Mouse (Mus musculus) urinary bladder, adult 18-20 months (tissue): ENCODE data around the gene Lsm14a.

Experiments used
- DNase-seq, 2 experiments: peaks; one replicate each; pipeline ENCODE4 v3.0.0; 2022; ENCODE audit warnings: low spot score in 2 of 2, mixed read lengths in 2 of 2

Lsm14a gene

DNA sequence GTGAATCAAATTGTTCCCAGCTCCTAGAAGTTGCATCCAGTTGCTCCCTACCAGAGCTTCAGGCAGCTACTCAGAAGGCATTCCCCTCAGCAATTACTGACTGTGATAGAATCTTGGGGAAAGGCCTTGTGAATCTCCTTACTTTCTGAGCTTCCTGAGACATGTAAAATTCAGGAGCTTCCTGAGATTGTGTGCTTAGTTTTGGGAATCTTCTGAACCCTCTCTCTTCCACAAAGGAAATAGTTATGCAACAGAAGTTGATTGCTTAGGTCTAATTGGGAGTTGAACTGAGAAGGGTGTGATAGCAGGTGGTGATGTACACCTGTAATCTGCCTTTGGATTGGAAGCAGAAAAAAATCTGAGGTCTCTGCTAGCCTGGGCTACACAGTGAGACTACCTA is at the start of gene Lsm14a:
TSS of gene Lsm14a (minus strand) at position 101 of the 400 bp plus-strand sequence.
- DNase-seq, result no peak

DNA sequence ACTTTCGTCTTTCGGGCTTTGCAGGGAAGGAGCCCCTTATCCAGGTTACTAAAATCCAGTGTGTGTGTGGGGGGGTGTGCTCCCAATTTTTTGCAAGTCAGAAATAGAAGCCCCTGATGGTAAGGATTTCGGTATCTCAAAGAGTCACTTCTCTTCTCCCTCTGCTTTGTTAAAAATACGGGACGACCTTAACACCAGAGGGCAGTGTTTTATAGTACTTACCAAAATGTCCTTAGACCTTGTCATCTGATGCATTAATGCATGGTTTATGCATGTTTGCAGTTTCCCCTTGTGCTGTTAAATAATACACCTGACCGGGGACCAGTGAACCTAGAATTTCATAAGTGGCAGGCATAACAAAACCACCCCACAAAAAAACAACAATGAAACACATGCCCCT is 45.8 kb upstream of the Lsm14a start:
- DNase-seq, result no peak

DNA sequence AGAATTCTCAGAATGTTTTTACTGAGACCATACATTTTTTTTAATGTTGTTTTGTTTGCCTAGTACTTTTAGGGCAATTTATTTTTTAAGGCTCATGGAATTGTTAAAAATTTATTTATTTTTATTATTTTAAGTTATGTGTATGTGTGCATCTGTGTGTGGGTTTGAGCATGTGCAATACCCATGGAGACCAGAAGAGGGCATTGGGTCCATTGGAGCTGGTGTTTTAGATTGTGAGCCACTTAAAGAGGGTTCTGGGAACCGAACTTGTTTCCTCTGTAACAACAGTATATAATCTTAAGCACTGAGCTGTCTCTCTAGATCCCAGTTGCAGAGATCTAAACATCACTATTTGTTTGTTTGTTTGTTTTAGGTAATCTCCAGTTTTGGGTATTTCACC is 40.5 kb upstream of the Lsm14a start:
- no peak for DNase-seq

DNA sequence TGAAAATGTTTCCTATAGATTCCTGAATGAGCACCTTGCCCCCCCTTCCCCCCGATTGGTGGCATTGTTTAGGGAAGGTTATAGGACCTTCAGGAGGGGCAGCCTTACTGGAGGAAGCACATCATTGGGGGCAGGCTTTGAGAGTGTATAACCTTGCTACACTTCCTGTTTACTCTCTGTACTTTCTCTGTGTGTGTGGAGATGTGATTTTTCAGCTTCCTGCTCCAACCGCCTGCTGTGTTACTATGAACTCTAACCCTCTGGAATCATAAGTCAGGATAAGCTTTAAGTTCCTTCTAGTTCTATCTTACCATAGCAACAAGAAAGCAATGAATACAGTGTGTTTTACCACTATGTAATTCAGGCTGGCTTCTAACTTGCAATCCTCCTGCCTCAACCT is 28.1 kb upstream of the Lsm14a start:
- no peak for DNase-seq

DNA sequence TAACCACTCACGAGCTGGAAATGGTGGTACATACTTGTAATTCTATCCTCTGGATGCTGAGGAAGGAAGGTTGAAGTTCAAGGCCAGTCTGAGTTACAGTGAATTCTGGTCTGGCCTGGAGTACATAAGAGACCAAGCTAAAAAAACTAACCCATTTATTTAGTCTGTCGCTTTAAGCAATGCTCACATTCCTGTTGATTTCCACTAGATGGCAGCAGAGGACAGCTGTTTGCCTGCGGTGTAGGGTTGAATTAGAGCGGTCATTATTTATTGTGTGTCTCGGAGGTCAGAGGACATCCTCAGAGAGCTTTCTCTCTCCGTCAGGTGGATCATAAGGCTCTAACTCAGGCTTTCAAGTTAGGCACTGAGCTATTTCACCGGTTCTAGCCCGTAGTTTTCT is 14.4 kb upstream of the Lsm14a start:
- DNase-seq, result peak in 1 of 2 experiments; percentile 26

DNA sequence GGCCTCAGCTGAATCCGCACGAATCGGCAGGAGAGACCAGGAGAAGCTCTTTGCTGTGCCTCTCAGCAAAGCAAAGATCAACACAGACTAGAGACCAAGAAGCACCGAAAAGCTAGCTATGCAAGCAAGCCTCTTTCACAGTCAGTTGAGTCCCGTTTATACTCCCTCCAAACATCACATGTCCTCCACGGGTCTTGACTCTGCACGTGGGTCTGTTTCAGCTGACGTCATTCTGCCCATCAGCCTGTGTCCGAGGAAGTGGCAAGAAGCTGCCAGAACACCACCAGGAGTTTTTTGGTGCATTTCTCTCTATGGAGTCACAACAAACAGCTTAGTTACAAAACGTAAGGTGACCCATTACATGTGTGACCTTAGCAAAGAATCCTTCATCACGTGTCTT is 10.8 kb upstream of the Lsm14a start:
- DNase-seq, result no peak

DNA sequence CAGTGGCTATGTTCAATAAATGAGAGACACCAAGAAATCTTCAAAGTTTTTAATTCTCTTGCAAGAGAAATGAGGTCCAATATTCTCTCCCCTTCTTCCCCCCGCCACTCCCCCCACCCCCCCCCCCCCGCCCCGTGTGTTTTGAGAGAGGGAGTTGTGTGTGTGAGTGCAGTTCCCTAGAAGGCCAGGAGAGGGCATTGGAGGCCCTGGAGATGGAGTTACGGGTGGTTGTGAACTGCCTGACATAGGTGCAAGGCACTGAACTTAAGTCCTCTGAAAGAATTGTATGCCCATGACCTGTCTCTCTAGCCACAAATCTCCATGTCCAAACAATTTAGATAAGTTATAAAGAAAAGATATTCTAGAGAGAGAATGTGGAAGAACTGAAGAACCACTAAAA is 7.0 kb upstream of the Lsm14a start:
- DNase-seq, result no peak

DNA sequence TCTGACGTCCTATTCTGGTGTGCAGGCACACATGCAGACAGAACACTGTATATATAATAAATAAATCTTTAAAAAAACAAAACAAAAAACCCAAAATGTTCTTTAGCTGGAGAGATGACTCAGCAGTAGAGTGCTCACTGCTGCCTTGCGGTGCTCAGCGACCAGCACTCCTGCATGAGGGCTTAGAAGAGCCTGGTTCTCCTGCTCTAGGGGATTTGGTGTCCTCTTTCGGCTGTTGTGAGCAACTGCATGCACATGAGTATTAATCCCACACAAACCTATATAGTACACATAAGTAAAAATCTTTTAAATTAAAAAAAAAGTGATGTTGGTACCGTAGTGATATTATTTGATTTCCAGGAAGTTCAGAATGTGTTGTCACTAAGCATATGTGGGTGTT is 5.7 kb upstream of the Lsm14a start:
- DNase-seq, result no peak

DNA sequence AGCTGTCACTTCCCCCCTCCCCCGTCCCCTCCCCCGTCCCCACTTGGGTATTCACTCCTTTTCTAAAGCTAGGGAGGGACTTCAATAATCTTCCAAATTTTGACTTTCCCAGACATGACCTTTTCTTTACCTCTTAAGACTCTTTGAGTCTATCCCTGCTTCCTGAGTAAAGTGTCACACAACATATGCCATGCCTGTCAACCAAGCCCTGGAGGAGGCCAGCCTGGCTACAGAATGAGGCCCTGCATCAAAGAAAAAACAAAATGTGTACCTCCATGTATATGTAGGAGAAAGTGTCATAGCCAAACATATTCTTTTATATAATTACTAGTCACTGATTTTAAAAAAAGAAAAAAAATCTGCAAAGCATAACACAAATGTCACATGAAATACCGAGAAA is 3.7 kb upstream of the Lsm14a start:
- no peak for DNase-seq

DNA sequence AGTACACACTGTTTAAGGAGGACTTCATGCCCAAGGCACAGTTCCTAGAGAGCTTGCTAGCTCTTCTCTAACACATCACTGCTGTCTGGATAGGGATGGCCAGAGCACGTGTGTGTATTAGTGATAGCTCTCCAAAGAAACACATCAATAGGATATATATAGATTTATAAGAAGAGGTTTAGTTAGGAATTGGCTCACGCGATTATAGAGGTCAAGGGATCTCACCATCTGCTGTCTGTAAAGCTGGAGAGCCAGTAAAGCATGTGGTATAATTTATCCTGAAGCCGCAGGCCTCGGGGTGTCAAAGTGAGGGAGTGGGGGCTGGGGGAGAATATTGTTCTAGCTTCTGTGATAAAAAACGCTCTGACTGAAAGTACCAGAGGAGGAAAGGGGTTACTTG is 2.6 kb upstream of the Lsm14a start:
- no peak for DNase-seq

DNA sequence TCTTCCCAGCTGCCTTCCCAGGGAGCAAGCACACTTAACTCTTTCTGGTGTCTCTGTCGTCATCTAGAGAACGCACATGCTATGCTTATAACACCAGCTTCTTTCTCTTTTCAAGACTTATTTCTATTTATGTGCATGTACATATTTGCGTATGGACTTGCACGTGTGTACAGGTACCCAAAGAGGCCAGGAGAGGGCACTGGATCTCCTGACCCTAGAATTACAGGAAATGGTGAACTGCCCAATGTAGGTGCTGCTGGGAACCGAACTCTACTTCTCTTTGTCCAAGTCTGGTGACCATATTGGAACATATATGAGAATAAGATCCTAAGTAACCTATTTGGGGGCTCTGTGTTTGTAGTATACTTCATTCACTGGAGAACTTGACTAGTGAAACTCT is 1.5 kb upstream of the Lsm14a start:
- no peak for DNase-seq

DNA sequence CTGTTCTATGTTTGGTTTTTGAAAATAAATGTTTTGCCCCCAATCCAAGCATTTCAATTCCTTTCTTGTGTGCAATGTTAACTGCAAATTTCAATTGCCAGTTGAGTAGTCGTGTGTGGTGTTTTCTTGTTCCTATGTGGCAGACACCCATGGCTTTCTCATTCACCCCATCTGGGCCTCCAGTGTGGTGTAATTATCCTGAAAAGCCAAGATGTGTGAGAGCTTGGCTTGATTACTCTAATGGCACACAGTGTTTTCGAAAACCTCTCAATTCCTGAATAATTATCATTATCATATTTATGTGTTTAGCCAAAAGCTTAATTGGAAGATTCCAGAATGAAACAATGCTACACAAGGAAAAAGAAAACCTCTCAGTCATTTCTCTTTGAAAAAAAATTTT is 976 bp upstream of the Lsm14a start:
- DNase-seq, result no peak

DNA sequence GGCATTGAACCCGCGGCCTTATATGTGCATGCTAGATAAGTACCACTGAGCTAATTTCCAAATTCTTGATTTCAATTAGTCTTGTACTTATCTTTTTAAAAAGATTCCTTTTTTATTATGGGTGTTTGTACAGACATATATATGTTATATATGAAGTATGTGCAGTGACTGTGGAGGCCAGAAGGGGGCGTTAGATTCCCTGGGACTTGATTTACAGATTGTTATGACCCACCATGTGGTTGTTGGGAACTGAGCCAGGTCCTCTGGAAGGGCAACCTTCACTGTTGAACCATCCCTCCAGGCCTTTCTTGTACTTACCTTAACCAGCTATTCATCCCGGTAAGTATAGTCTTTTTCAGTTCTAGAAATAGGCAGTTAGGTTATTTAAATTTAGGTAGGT is 780 bp downstream of the Lsm14a start:
- DNase-seq, result no peak

DNA sequence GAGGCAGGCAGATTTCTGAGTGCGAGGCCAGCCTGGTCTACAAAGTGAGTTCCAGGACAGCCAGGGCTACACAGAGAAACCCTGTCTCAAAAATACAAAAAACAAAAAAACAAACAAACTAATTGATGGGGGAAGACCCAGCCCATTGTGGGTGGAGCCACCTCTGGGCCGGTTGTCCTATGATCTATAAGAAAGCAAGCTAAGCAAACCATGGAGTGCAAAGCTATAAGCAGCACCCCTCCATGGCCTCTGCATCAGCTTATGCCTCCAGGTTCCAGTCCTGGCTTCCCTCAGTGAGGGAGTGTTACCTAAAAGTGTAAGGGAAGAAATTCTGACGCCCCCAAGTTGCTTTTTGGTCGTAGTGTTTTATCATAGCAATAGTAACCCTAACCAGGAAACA is 1.4 kb downstream of the Lsm14a start:
- DNase-seq, result no peak

DNA sequence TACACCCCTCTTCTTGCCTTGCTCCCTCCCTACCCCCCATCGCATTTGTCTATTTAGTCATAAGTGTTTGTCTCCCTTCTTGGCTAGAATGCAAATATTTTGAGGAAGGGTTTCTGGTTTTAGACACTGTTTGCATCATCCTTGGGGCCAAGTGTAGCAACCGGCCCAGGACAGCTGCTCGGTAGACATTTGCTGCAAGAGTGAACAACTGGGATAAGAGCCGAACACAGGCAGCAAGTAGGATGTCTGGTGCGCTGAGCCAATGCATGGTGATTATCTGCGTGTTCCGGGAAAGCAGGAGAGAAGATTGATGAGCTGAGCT is 2.3 kb downstream of the Lsm14a start:
- DNase-seq, result no peak

DNA sequence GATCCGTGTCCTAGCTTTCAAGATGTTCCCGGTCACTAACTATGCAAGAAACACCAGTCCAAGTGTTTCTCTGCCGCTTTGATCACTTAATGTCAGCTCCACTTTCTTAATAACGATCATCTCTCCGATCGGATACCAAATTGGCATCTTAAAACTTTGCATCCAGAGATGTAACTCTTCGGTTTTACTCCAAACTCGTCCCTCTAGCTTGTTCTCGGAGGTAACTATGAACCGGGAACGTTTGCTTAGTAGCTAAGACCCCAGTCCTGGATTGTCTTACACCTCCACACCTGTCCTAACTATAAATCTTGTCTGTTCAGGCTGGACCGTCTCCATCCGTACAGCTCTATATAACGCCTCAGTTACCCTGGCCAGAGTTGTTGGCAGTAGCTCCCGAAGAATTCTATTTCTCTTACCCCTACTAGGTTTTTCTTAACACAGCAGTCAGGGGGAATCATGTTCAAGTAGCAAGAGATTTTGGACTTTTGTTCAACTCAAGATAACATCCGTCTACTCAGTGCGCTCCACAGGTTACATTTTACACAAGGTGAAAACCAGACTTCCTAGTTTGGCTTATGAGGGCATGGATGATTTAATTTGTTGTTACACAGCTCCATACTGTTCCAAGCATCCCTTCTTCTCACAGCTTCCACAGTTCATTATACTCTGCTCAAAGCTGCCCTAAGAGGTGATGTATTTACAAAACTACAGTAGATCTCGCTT is 2.8 kb downstream of the Lsm14a start:
- DNase-seq, result peak in 1 of 2 experiments; percentile 41

DNA sequence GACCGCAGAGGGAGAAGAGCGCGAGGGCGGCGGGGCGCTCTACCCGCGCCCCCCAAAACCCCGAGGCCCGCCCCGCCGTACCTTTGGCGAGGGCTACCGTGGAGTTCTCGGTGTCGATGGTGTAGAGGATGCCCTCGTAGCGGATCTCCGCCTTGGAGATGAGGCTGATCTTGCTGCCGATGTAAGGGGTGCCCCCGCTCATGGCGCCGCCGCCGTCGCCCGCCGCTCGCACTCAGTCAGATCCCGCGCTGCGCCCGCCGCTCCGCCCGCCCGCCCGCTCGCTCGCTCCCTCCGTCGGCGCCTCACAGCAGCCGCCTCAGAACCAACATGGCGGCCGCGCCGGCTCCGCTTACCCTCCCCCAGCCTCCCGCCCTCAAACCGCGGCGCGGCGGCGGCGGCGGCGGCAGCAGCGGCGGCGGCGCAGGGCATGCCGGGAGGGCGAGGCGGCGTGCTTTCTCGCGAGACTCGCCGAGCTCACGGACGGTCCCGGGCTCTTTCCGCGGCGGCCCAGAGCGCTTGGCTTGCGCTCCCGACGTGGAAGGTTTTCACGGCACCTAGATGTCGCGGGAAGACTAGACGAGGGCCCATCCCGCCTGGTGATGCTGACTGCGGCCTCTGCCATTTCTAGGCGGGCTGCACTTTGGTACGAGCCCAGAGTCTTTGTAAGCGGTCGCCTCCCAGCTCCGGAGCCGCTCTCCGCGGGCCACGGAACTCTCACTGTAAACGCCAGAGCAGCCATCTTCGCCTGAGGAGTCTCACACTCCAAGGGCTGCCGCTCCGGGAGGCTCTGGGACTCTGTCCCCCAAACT is 3.6 kb downstream of the Lsm14a start:
- DNase-seq, result peak; percentile 89 to 93

DNA sequence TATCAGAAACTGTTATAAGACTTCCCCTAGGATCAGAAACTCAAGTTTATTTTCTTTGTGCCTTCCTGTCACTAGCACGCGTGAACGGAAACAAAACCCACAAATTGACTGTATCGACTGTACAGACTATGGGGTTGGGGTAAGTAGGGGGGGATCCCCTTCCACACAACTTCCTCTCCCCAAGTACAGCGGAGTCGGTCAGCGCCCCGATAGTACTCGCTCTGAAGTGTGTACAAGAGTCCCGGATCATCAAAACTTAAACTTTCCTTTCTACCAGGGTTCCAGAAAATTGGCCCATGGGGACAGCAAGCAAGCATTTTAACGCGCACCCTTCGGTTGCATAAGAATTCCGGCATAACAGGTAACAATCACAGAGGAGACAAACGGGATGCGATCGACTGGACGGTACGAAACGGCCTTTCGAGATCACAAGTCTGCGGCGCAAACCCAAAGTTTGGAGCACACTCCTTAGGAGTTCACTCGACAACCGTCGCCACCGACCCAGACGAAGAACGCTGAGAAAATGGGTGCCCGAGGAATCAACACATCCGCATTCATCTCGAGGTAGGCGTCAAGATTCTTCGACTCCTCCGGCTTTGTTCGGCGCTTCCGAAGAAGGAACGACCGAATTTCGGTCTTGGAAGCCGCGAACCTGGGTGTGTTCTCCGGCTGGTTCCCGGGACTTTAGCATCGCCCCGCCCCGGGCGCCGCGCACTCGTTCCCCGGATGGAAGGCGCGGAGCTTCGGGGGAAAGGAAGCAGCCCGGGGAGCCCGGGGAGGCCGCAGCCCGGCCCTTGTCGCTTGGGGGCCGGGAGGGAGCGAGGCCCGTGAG is 4.5 kb downstream of the Lsm14a start:
- DNase-seq, result peak; percentile 61 to 72

DNA sequence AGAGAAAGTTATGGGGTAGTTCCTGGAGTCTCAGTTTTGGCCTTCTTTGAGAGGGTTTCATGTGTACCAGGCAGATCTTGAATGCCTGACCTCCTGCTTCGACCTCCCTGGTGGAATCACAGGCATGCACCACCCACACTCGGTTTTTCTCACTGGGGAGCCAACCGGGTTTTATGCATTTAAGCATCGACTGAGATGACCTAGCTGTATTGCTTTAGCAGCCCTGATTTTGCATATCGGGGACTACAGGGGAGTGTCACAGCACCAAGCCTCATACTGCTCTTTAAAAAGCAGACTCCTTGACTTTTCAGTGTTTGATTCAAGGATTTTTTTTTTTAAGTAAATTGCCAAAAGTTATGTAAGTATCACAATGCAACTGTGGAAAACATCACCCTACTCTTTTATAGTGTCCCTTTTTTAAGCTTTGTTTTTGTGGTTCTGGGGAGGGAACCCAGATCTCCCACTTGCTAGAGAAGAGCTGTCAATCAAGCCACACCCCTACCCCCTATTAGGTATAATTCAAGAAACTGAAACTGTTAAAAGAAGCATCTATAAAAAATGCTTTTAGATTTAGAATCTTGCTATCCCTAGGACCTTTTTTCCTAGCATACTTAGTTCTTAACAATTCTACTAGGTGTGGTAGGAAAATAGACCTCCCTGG is 5.2 kb downstream of the Lsm14a start:
- DNase-seq, result no peak

DNA sequence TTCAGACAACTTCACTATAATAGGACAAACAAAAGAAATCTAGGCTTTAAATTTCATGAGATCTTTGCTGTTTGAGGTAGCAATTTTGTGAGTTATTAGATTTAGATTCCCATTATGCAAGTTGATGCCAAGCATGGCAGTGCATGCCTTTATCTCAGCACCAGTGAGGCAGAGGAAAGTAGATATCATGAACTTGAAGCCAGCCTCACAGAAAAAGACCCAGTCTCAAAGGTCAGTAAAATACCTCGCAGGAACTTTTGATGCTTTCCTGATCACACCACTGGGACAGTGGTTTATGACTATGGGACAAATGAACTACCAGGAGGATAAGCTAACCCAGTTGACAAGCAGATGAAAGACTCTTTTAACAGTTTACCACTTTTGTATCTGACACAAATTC is 10.3 kb downstream of the Lsm14a start:
- no peak for DNase-seq

DNA sequence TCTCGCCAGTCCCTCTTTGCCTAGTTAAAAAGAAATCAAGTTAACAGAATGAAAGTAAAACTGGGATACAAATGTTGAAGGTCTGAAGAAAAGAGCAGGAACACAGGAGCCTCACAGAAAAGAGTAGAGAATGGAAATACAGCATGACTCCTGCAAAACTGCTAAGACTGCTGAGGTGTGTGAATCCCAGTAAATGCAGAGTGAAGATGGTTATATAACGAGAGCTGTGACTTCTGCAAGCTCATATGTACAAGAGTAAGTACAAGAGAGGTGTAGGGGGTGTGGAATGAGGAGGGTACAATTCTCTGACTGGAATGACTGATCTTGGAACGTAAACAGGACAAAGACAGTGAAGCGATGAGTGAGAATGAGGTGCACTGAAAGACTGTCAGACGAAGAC is 11.4 kb downstream of the Lsm14a start:
- no peak for DNase-seq

DNA sequence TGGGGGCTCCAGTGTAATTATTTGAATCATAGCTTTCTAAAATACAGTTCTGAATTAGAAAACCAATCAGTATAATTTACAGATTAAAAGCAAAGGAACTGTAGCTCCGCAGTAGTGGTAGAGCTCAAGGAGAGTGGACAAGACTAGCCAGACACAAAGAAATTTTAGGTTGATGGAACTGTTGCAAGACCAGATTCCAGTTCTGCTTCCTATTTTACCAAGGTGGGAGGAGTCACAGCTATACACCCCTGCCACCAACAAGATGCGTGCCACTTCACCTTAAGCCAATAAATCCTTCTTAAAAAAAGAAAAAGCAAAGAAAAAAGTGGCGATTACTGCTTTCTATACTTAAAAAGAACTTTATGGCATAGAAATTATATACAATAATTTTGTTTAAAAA is 12.8 kb downstream of the Lsm14a start:
- no peak for DNase-seq
